Mouse (Mus musculus): ENCODE data around the gene Scrt2. TPM values are rescaled to one million over a fixed set of nuclear protein-coding genes. Genes with fewer than 3 reads are reported as not detected.

Gene Scrt2
- polyA plus RNA-seq, 1 experiment from 2014 or later: 30.2 TPM

- Histone ChIP-seq H3K4me3 (no peak overlapping the region), H3K4me2 (no peak overlapping the region), H3K27me3 (peaks cover 28% of the 10 kb centered on the region), H3K4me1 (replicated peaks) (peaks cover 45% of the 10 kb centered on the region), H3K9me3 (no peaks in the 10 kb centered on the region), H3K36me3 (no peaks in the 10 kb centered on the region), H3K9ac (no peak overlapping the region), H3K27ac (replicated peaks) (no peak overlapping the region)
- 51% methylated on average over 10 of the region's 10 CpGs for WGBS
- ATAC-seq (ENCODE audit: low read depth): no peak
These were observed 58.1 kb downstream of the Scrt2 start for GRCm38 (mm10) chr2:152139191-152139987.

GRCm38 (mm10) chr2:152140941-152141340, 59.6 kb downstream of the Scrt2 start:
- no peak for ATAC-seq (ENCODE audit: low read depth)
- Histone ChIP-seq H3K36me3 (no peaks in the 10 kb centered on the region), H3K27me3 (peaks cover 41% of the 10 kb centered on the region), H3K9ac (no peak overlapping the region), H3K4me3 (no peak overlapping the region), H3K27ac (replicated peaks) (no peak overlapping the region), H3K4me2 (no peak overlapping the region), H3K4me1 (replicated peaks) (peaks cover 60% of the 10 kb centered on the region), H3K9me3 (no peaks in the 10 kb centered on the region)
- 43% methylated on average over 11 of the region's 11 CpGs for WGBS

- H3K4me2 ChIP-seq: peak overlapping the region; percentile 82
- no peaks in the 10 kb centered on the region for H3K9me3 ChIP-seq
- H3K27me3 ChIP-seq: peaks cover 47% of the 10 kb centered on the region
- 0 out of 2 replicates have a peak overlapping the region, but pooled peaks have one; percentile 28 for H3K27ac ChIP-seq (replicated peaks)
- WGBS: 45% methylated on average over 1 of the region's 1 CpGs
- H3K4me1 ChIP-seq (replicated peaks): peaks cover 63% of the 10 kb centered on the region
- no peak overlapping the region for H3K9ac ChIP-seq
- no peaks in the 10 kb centered on the region for H3K36me3 ChIP-seq
- ATAC-seq (ENCODE audit: low read depth): no peak
- H3K4me3 ChIP-seq: peak overlapping the region; percentile 30; the same call in 1 of the 2 replicates
These were observed 60.2 kb downstream of the Scrt2 start for GRCm38 (mm10) chr2:152141491-152141890.

DNA sequence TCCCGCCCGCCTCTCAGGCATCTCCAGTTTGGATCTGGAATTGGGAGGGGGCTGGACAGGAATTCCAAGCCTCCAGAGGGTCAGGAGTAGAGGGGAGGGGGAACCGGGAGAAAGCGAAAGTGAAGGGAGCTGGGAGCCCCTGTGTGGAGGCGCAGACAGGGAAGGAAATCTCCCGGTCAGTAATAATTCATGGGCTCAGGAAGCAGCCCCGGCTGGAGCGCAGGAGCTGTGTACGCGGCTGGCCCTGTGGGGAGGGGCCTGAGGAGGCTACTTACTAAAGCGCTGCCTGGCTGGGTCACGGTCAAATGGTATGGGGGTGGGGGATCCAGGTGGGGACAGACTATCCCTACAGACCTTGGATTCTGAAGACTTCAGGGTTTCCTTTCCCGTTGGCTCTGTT, 60.7 kb downstream of the Scrt2 start:
- WGBS: 2% methylated on average over 13 of the region's 13 CpGs
- Histone ChIP-seq H3K27me3 (peaks cover 48% of the 10 kb centered on the region), H3K9ac (peak overlapping the region; percentile 50; the same call in 1 of the 2 replicates), H3K9me3 (no peaks in the 10 kb centered on the region), H3K4me1 (replicated peaks) (peaks cover 64% of the 10 kb centered on the region), H3K4me2 (peak overlapping the region; percentile 82), H3K27ac (replicated peaks) (peak overlapping the region; percentile 28; the same call in 1 of the 2 replicates), H3K4me3 (peak overlapping the region; percentile 30), H3K36me3 (no peaks in the 10 kb centered on the region)
- 0 out of 2 replicates have a peak, but pooled peaks have one; percentile 24 for ATAC-seq (ENCODE audit: low read depth)

DNA sequence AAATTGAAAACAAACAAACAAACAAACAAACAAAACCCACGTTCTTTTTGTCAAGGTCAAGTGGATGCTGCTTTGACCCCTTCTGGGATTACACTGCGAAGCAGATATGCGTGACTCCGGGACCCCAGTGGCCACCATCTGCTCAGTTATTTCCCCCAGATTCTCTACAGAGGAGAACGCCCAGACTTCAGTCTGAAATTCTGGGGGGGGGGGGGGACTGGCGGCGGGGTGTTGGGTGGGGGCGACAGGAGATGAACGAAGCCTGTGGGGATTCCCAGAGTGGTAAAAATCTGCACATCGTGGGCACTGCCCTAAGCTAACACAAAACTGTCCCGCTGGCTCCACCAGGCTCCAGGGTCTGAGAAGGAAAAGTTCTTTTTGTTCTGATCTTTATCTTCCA, 61.2 kb downstream of the Scrt2 start:
- WGBS: 1% methylated on average over 11 of the region's 11 CpGs
- Histone ChIP-seq H3K4me2 (peak overlapping the region; percentile 82), H3K27me3 (peaks cover 48% of the 10 kb centered on the region), H3K4me1 (replicated peaks) (peaks cover 66% of the 10 kb centered on the region), H3K36me3 (no peaks in the 10 kb centered on the region), H3K27ac (replicated peaks) (0 out of 2 replicates have a peak overlapping the region, but pooled peaks have one; percentile 28), H3K9ac (no peak overlapping the region), H3K4me3 (peak overlapping the region; percentile 30), H3K9me3 (no peaks in the 10 kb centered on the region)
- no peak for ATAC-seq (ENCODE audit: low read depth)

GRCm38 (mm10) chr2:152143279-152144157, 62.2 kb downstream of the Scrt2 start, which contains the start of gene Tcf15:
Gene Tcf15, plus strand, starts transcription at chr2:152143561.
- Histone ChIP-seq H3K9me3 (no peaks in the 10 kb centered on the region), H3K36me3 (no peaks in the 10 kb centered on the region), H3K4me2 (peak within 1 kb of the TSS; percentile 82), H3K9ac (peak within 1 kb of the TSS; percentile 71), H3K4me1 (replicated peaks) (peaks cover 70% of the 10 kb centered on the region), H3K27me3 (peaks cover 48% of the 10 kb centered on the region), H3K27ac (replicated peaks) (0 out of 2 replicates have a peak within 1 kb of the TSS, but pooled peaks have one; percentile 28), H3K4me3 (peak within 1 kb of the TSS; percentile 52)
- 1% methylated on average over 115 of the region's 118 CpGs for WGBS
- ATAC-seq (ENCODE audit: low read depth): peak; percentile 64

DNA sequence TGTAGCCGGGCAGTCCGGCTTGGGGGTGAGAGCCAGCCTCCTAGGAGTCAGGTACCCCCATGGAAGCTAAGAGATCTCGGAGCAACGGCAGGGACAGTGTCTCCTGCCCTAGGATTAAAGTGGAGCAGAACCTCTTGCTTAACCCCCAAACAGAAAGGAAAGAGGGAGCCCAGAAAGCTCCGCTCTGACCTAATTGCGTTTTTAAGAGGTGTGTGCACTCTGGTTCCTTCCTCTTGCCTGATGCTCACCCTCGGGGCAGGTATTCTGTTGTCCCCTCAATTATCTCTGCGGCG, 62.8 kb downstream of the Scrt2 start:
- Histone ChIP-seq H3K4me1 (replicated peaks) (peaks cover 66% of the 10 kb centered on the region), H3K27me3 (peaks cover 48% of the 10 kb centered on the region)
- ATAC-seq (ENCODE audit: low read depth): no peak

DNA sequence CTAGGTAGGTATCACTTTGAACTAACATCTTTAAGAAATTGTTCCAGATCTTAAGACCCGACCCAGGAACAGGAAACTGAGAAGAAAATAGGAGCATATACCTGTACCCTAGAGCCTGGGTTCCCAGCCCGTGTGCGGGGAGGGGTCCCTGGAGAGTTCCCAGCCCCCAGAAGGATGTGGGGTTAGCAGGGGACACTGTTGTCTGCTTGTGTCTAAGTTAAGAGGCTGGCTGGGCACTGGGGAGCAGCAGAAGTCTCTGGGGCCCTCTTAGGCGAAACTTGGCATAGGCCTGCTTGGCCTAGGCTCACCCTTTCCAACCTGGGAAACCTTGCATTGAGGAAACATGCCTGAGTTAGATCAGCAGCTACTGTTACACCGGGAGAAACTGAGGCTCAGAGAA, 63.2 kb downstream of the Scrt2 start:
- Histone ChIP-seq H3K4me2 (peak overlapping the region; percentile 82), H3K9me3 (no peaks in the 10 kb centered on the region), H3K27ac (replicated peaks) (no peak overlapping the region), H3K9ac (peak overlapping the region; percentile 71; the same call in 1 of the 2 replicates), H3K4me1 (replicated peaks) (peaks cover 62% of the 10 kb centered on the region), H3K27me3 (peaks cover 48% of the 10 kb centered on the region), H3K36me3 (no peaks in the 10 kb centered on the region), H3K4me3 (peak overlapping the region; percentile 52)
- ATAC-seq (ENCODE audit: low read depth): no peak
- 59% methylated on average over 5 of the region's 5 CpGs for WGBS

More for the DNA sequence above, 62.8 kb downstream of the Scrt2 start:
- peak overlapping the region; percentile 71 for H3K9ac ChIP-seq
- no peak overlapping the region for H3K27ac ChIP-seq (replicated peaks)
- H3K4me2 ChIP-seq: peak overlapping the region; percentile 82
- no peaks in the 10 kb centered on the region for H3K9me3 ChIP-seq
- peak overlapping the region; percentile 52 for H3K4me3 ChIP-seq
- 17% methylated on average over 9 of the region's 9 CpGs for WGBS
- no peaks in the 10 kb centered on the region for H3K36me3 ChIP-seq

Other genes with a start within 250 kb of the Scrt2 start
- 0.40 and 0.67 TPM in 2 replicates for gene Rspo4, start 238.6 kb upstream of the Scrt2 start, polyA plus RNA-seq (2015; fragmentation: Nextera tagmentation; extraction: Ambion mirVana)
- gene Angpt4, start 170.3 kb upstream of the Scrt2 start, polyA plus RNA-seq (2015; fragmentation: Nextera tagmentation; extraction: Ambion mirVana): 0.63 and 0.81 TPM in 2 replicates
- 48.1 and 52.1 TPM in 2 replicates for gene Fam110a, start 101.3 kb upstream of the Scrt2 start, polyA plus RNA-seq (2015; fragmentation: Nextera tagmentation; extraction: Ambion mirVana)
- 0.99 and 1.1 TPM in 2 replicates for gene Slc52a3, start 85.0 kb upstream of the Scrt2 start, polyA plus RNA-seq (2015; fragmentation: Nextera tagmentation; extraction: Ambion mirVana)
- gene Srxn1, start 24.0 kb downstream of the Scrt2 start, polyA plus RNA-seq (2015; fragmentation: Nextera tagmentation; extraction: Ambion mirVana): 19.0 TPM in 2 replicates
- gene Tcf15, start 62.0 kb downstream of the Scrt2 start, polyA plus RNA-seq (2015; fragmentation: Nextera tagmentation; extraction: Ambion mirVana): 6.9 and 7.4 TPM in 2 replicates
- gene Csnk2a1, start 145.3 kb downstream of the Scrt2 start, polyA plus RNA-seq (2015; fragmentation: Nextera tagmentation; extraction: Ambion mirVana): 89.7 and 99.2 TPM in 2 replicates
- gene Tbc1d20, start 212.3 kb downstream of the Scrt2 start, polyA plus RNA-seq (2015; fragmentation: Nextera tagmentation; extraction: Ambion mirVana): 31.7 and 34.2 TPM in 2 replicates